Mouse (Mus musculus): Measurements from ENCODE around the gene Zbtb16. TPM values are rescaled to one million over a fixed set of nuclear protein-coding genes. Genes with fewer than 3 reads are reported as not detected.

The Zbtb16 gene
- 3.0 and 3.1 TPM in 2 replicates for polyA plus RNA-seq (2012; rRNA removed)

GRCm38 (mm10) chr9:48835631-48836565, at the start of gene Zbtb16:
Zbtb16 (minus strand) TSS chr9:48836222.
- peak; percentile 62 for TF ChIP-seq CTCF (conservative IDR thresholded peaks at IDR 0.05; ENCODE audit: insufficient read depth, insufficient read length, low read depth, low read length)
- TF ChIP-seq POLR2A (IDR thresholded peaks at IDR 0.05; ENCODE audit: low read depth, low read length), result peak; percentile 43
- H3K36me3 ChIP-seq (ENCODE audit: control insufficient read depth, insufficient read depth, low read length), result no peaks in the 10 kb centered on the region
- peak within 1 kb of the TSS; percentile 92 for H3K4me3 ChIP-seq (ENCODE audit: insufficient read depth, low read depth, low read length)
- H3K4me1 ChIP-seq (ENCODE audit: control insufficient read depth, insufficient read depth, low read length), result no peaks in the 10 kb centered on the region; the same call in 1 of the 2 replicates
- under 1% methylated on average over 71 of the region's 78 CpGs for WGBS
- H3K27me3 ChIP-seq (replicated peaks; ENCODE audit: control insufficient read depth, insufficient read depth, low read length), result no peaks in the 10 kb centered on the region
- H3K27ac ChIP-seq (ENCODE audit: insufficient read depth, low read depth, low read length), result peak within 1 kb of the TSS; percentile 39; the same call in 1 of the 2 replicates
- peak; percentile 87 for DNase-seq

GRCm38 (mm10) chr9:48872896-48873295, 36.9 kb upstream of the Zbtb16 start:
- no peaks in the 10 kb centered on the region for H3K27me3 ChIP-seq (replicated peaks; ENCODE audit: control insufficient read depth, insufficient read depth, low read length)
- WGBS, result 67% methylated on average over 8 of the region's 8 CpGs
- H3K4me1 ChIP-seq (ENCODE audit: control insufficient read depth, insufficient read depth, low read length), result no peaks in the 10 kb centered on the region
- no peak overlapping the region for H3K4me3 ChIP-seq (ENCODE audit: insufficient read depth, low read depth, low read length)
- DNase-seq, result no peak
- no peak overlapping the region for H3K27ac ChIP-seq (ENCODE audit: insufficient read depth, low read depth, low read length)
- H3K36me3 ChIP-seq (ENCODE audit: control insufficient read depth, insufficient read depth, low read length), result no peaks in the 10 kb centered on the region
- TF ChIP-seq CTCF (conservative IDR thresholded peaks at IDR 0.05; ENCODE audit: insufficient read depth, insufficient read length, low read depth, low read length) (no peak), POLR2A (IDR thresholded peaks at IDR 0.05; ENCODE audit: low read depth, low read length) (no peak)

DNA sequence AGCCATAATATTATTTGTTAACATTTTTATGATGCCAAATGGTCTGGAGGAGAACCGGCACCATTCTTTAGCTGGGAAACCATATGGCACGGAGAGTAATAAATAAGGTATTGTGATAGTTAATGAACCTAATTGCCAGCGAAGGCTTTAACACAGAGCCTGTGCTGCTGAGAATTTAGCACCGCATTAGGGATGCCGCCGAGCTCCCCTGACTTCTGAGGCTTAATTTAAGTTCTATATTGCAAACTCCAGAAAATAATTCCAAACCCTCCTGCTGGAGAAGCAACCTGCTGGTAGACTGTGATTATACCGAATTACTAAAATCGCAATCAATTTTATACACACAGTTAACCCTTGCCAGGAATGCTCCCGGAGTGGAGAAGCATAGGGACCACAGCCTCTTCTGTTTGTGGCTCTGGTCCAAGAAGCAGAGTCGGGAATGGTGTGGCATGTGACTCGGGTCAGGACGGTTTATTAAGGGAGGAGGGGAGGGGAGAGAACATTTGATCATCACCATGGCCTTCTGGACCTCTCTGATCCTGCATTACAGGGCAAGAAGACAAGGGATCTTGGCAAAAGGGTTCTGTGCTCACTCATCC, 30.6 kb upstream of the Zbtb16 start:
- DNase-seq, result no peak
- H3K4me3 ChIP-seq (ENCODE audit: insufficient read depth, low read depth, low read length), result no peak overlapping the region
- H3K27ac ChIP-seq (ENCODE audit: insufficient read depth, low read depth, low read length), result no peak overlapping the region
- TF ChIP-seq CTCF (conservative IDR thresholded peaks at IDR 0.05; ENCODE audit: insufficient read depth, insufficient read length, low read depth, low read length) (no peak), POLR2A (IDR thresholded peaks at IDR 0.05; ENCODE audit: low read depth, low read length) (no peak)
- H3K36me3 ChIP-seq (ENCODE audit: control insufficient read depth, insufficient read depth, low read length), result no peaks in the 10 kb centered on the region
- no peaks in the 10 kb centered on the region for H3K4me1 ChIP-seq (ENCODE audit: control insufficient read depth, insufficient read depth, low read length)
- no peaks in the 10 kb centered on the region for H3K27me3 ChIP-seq (replicated peaks; ENCODE audit: control insufficient read depth, insufficient read depth, low read length)
- 38% methylated on average over 12 of the region's 12 CpGs for WGBS

DNA sequence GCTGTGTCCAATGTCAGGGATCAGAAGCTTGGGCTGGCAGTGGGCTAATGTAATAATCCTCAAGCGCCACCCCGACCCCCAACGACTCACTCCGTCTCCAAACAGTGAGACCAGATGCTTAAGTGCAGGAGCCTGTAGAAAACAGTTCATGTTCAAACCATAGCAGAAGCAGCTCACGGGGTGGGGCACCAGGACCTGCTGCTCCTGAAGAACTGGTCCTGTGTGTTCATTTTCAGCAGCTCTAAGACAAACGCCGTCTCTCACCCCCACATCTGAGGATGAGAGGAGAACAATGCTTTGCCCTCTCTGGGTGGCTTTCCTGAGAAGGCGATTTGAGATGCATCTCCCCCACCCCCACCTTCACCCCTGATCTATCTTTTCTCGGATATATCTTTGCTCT, 29.2 kb upstream of the Zbtb16 start:
- Histone ChIP-seq H3K27me3 (replicated peaks; ENCODE audit: control insufficient read depth, insufficient read depth, low read length) (no peaks in the 10 kb centered on the region), H3K4me3 (ENCODE audit: insufficient read depth, low read depth, low read length) (no peak overlapping the region), H3K36me3 (ENCODE audit: control insufficient read depth, insufficient read depth, low read length) (no peaks in the 10 kb centered on the region), H3K27ac (ENCODE audit: insufficient read depth, low read depth, low read length) (no peak overlapping the region), H3K4me1 (ENCODE audit: control insufficient read depth, insufficient read depth, low read length) (no peaks in the 10 kb centered on the region)
- no peak for DNase-seq
- TF ChIP-seq POLR2A (IDR thresholded peaks at IDR 0.05; ENCODE audit: low read depth, low read length) (no peak), CTCF (conservative IDR thresholded peaks at IDR 0.05; ENCODE audit: insufficient read depth, insufficient read length, low read depth, low read length) (no peak)
- 52% methylated on average over 9 of the region's 9 CpGs for WGBS

DNA sequence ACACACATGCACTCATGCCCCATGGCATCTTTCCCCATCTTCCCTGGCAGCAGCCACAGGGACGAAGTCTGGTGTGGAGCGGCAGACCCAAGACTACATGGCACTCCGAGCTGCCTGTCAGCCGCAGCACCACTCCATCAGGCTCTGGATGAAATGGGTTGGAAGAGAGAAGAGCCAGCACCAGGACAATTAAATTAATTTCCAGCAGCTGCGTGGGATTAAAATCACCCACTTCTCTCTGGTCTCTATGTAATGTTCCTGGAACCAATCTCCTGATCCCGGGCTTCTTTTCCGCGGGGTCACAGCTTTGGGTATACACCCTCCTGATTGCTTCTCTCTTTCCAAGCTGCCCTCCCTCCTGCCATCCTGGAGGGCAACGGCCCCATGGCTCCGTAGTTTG, 25.5 kb upstream of the Zbtb16 start:
- WGBS, result 83% methylated on average over 10 of the region's 10 CpGs
- DNase-seq, result no peak
- no peak overlapping the region for H3K4me3 ChIP-seq (ENCODE audit: insufficient read depth, low read depth, low read length)
- no peaks in the 10 kb centered on the region for H3K36me3 ChIP-seq (ENCODE audit: control insufficient read depth, insufficient read depth, low read length)
- TF ChIP-seq POLR2A (IDR thresholded peaks at IDR 0.05; ENCODE audit: low read depth, low read length) (no peak), CTCF (conservative IDR thresholded peaks at IDR 0.05; ENCODE audit: insufficient read depth, insufficient read length, low read depth, low read length) (no peak)
- no peaks in the 10 kb centered on the region for H3K4me1 ChIP-seq (ENCODE audit: control insufficient read depth, insufficient read depth, low read length)
- H3K27me3 ChIP-seq (replicated peaks; ENCODE audit: control insufficient read depth, insufficient read depth, low read length), result no peaks in the 10 kb centered on the region
- no peak overlapping the region for H3K27ac ChIP-seq (ENCODE audit: insufficient read depth, low read depth, low read length)

GRCm38 (mm10) chr9:48860526-48860845, 24.5 kb upstream of the Zbtb16 start:
- peak; percentile 81 for DNase-seq

More at GRCm38 (mm10) chr9:48860526-48860845, 24.5 kb upstream of the Zbtb16 start:
- H3K27me3 ChIP-seq (replicated peaks; ENCODE audit: control insufficient read depth, insufficient read depth, low read length), result no peaks in the 10 kb centered on the region
- WGBS, result 2% methylated on average over 6 of the region's 6 CpGs
- no peaks in the 10 kb centered on the region for H3K36me3 ChIP-seq (ENCODE audit: control insufficient read depth, insufficient read depth, low read length)
- H3K27ac ChIP-seq (ENCODE audit: insufficient read depth, low read depth, low read length), result no peak overlapping the region
- no peak overlapping the region for H3K4me3 ChIP-seq (ENCODE audit: insufficient read depth, low read depth, low read length)
- TF ChIP-seq CTCF (conservative IDR thresholded peaks at IDR 0.05; ENCODE audit: insufficient read depth, insufficient read length, low read depth, low read length) (peak; percentile 95), POLR2A (IDR thresholded peaks at IDR 0.05; ENCODE audit: low read depth, low read length) (no peak)
- H3K4me1 ChIP-seq (ENCODE audit: control insufficient read depth, insufficient read depth, low read length), result no peaks in the 10 kb centered on the region

All from kidney, adult 2 months (tissue).